Mouse (Mus musculus): ENCODE data around the gene Tnfaip1.
A peak's percentile ranks its signal among the peaks of the same experiment; 100 is the strongest.
"Not testable (repeated sequence)": the region's sequence is repeated elsewhere in the genome, so short reads cannot be mapped to it uniquely, and the experiment has no call there.

Tnfaip1 gene

GRCm38 (mm10) chr11:78536080-78536689 is at the start of gene Tnfaip1, which contains the start of gene Ift20:
Tnfaip1 (minus strand) TSS chr11:78536332.
Ift20 (plus strand) TSS chr11:78536361.
- Histone ChIP-seq H3K27me3 (ENCODE audit: control insufficient read depth, insufficient read depth, low read length, poor library complexity, severe bottlenecking) (no peaks in the 10 kb centered on the region), H3K36me3 (ENCODE audit: control insufficient read depth, insufficient read depth, low read length, poor library complexity, severe bottlenecking) (peaks cover 1% of the 10 kb centered on the region; the same call in 1 of the 2 replicates)
- peak; percentile 99 for DNase-seq (ENCODE audit: low read depth, low spot score)

GRCm38 (mm10) chr11:78582848-78583247 is 46.7 kb upstream of the Tnfaip1 start:
- H3K36me3 ChIP-seq (ENCODE audit: control insufficient read depth, insufficient read depth, low read length, poor library complexity, severe bottlenecking) = 0 out of 2 replicates have a peak, but pooled peaks cover 4% of the 10 kb centered on the region
- no peaks in the 10 kb centered on the region; the same call in 1 of the 2 replicates for H3K27me3 ChIP-seq (ENCODE audit: control insufficient read depth, insufficient read depth, low read length, poor library complexity, severe bottlenecking)
- no peak for DNase-seq (ENCODE audit: low read depth, low spot score)

- no peaks in the 10 kb centered on the region for H3K27me3 ChIP-seq (ENCODE audit: control insufficient read depth, insufficient read depth, low read length, poor library complexity, severe bottlenecking)
- DNase-seq (ENCODE audit: low read depth, low spot score) = no peak
- H3K36me3 ChIP-seq (ENCODE audit: control insufficient read depth, insufficient read depth, low read length, poor library complexity, severe bottlenecking) = peaks cover 8% of the 10 kb centered on the region; the same call in 1 of the 2 replicates
Measured at GRCm38 (mm10) chr11:78574975-78575374, 38.8 kb upstream of the Tnfaip1 start.

DNA sequence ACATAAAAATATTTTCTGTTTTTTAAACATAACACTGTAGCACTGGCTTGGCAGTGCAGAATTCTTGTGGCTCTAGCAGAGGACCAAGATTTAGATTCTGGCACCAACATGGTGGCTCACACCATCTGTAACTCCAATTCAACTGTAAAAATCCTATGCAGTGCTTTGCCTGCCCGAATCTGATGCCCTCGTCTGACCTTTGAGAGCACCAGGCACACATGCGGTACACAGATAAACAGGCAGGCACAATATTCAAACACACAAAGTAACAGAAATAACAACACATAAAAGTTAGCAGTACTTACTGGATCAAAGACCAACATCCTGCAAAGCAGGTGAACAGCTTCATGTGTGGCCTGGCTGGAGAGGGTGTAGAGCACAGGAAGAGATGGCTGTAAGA is 38.4 kb upstream of the Tnfaip1 start:
- Histone ChIP-seq H3K27me3 (ENCODE audit: control insufficient read depth, insufficient read depth, low read length, poor library complexity, severe bottlenecking) (no peaks in the 10 kb centered on the region), H3K36me3 (ENCODE audit: control insufficient read depth, insufficient read depth, low read length, poor library complexity, severe bottlenecking) (peaks cover 8% of the 10 kb centered on the region; the same call in 1 of the 2 replicates)
- DNase-seq (ENCODE audit: low read depth, low spot score) = no peak

GRCm38 (mm10) chr11:78574031-78574430 is 37.9 kb upstream of the Tnfaip1 start:
- not testable (repeated sequence) for H3K27me3 ChIP-seq (ENCODE audit: control insufficient read depth, insufficient read depth, low read length, poor library complexity, severe bottlenecking); H3K36me3 ChIP-seq (ENCODE audit: control insufficient read depth, insufficient read depth, low read length, poor library complexity, severe bottlenecking); DNase-seq (ENCODE audit: low read depth, low spot score)

GRCm38 (mm10) chr11:78571854-78572253 is 35.7 kb upstream of the Tnfaip1 start:
- no peak for DNase-seq (ENCODE audit: low read depth, low spot score)
- Histone ChIP-seq H3K36me3 (ENCODE audit: control insufficient read depth, insufficient read depth, low read length, poor library complexity, severe bottlenecking) (peaks cover 8% of the 10 kb centered on the region; the same call in 1 of the 2 replicates), H3K27me3 (ENCODE audit: control insufficient read depth, insufficient read depth, low read length, poor library complexity, severe bottlenecking) (no peaks in the 10 kb centered on the region)

DNA sequence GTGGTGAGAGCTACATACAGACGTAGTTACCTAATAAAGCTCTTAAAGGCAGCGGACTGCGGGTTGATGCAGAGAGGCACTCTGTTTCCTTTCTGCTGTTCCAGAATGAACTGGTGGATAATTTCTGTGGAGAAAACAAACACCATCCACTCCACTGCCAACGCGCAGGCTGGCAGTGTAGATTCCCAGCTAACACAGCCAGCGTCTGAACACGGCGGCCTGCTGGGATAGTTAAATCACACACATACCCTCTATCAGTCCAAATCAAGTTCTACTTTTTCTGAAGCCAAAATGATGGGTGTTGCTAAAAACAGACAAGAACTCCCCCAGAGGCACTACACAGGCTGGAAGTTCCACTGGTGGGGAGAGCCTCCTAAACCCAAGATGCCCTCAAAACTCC is 35.3 kb upstream of the Tnfaip1 start:
- H3K27me3 ChIP-seq (ENCODE audit: control insufficient read depth, insufficient read depth, low read length, poor library complexity, severe bottlenecking) = no peaks in the 10 kb centered on the region
- no peak for DNase-seq (ENCODE audit: low read depth, low spot score)
- H3K36me3 ChIP-seq (ENCODE audit: control insufficient read depth, insufficient read depth, low read length, poor library complexity, severe bottlenecking) = peaks cover 6% of the 10 kb centered on the region; the same call in 1 of the 2 replicates

DNA sequence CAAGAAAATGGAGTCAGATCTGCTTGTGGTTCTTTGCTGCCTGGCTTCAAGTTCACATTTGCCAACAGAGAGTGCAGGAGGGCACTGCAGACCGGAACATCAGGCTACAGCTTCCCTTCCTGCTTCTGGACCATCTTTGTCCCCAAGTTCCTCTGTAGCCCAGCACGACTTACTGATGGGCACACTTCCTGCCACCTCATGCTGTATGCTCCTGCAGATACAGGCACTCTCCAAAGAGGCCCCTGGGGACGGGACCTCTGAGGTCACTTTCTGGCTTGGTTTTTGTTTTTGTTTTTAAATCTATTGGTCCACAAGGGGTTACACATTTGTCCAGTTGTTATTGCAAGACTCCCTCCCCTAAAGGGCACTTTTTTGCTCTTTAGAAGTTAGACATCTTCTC is 33.7 kb upstream of the Tnfaip1 start:
- no peak for DNase-seq (ENCODE audit: low read depth, low spot score)
- no peaks in the 10 kb centered on the region for H3K27me3 ChIP-seq (ENCODE audit: control insufficient read depth, insufficient read depth, low read length, poor library complexity, severe bottlenecking)
- 0 out of 2 replicates have a peak, but pooled peaks cover 3% of the 10 kb centered on the region for H3K36me3 ChIP-seq (ENCODE audit: control insufficient read depth, insufficient read depth, low read length, poor library complexity, severe bottlenecking)

DNA sequence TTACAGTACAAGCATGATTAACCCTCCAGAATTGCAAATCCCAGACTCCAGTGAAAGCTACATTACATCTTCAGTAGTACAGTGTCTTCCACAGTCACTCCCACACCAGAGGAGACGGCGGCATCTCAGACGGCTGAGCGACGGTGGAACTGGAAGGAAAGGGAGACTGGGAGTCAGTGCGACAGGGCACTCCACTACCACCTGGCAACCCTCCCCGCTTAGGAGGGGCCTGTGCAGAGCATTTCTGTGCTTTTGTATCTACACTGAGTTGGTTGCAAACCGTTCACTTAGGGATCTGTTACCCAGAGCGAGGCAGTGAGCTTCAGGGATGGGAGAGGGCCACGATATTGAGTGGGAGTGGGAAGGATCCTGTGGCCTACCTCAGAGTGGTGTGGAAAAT is 32.7 kb upstream of the Tnfaip1 start:
- DNase-seq (ENCODE audit: low read depth, low spot score) = no peak
- Histone ChIP-seq H3K36me3 (ENCODE audit: control insufficient read depth, insufficient read depth, low read length, poor library complexity, severe bottlenecking) (0 out of 2 replicates have a peak, but pooled peaks cover 3% of the 10 kb centered on the region), H3K27me3 (ENCODE audit: control insufficient read depth, insufficient read depth, low read length, poor library complexity, severe bottlenecking) (no peaks in the 10 kb centered on the region)

GRCm38 (mm10) chr11:78567614-78568013 is 31.5 kb upstream of the Tnfaip1 start:
- H3K36me3 ChIP-seq (ENCODE audit: control insufficient read depth, insufficient read depth, low read length, poor library complexity, severe bottlenecking) = 0 out of 2 replicates have a peak, but pooled peaks cover 3% of the 10 kb centered on the region
- no peaks in the 10 kb centered on the region for H3K27me3 ChIP-seq (ENCODE audit: control insufficient read depth, insufficient read depth, low read length, poor library complexity, severe bottlenecking)
- no peak for DNase-seq (ENCODE audit: low read depth, low spot score)

DNA sequence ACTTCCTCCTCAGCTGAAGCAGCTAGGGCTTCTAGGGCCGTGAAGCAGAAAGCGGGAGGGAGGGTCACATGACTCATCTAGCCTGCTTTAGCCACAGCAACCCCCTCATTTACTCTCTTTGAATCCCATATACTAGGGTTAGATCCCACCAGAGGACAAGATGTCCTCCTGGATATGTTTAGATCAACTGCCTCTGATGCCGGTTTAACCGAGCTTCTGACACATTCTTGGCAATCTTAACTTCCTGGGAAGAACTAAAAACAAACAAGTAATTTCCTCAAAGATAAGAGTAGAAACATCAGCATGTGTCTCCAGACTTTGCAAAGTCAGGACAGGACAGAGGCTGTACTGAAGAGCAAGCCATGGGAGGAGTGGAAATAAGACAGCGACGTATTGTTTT is 30.6 kb upstream of the Tnfaip1 start:
- DNase-seq (ENCODE audit: low read depth, low spot score) = no peak

GRCm38 (mm10) chr11:78560447-78560846 is 24.3 kb upstream of the Tnfaip1 start:
- no peaks in the 10 kb centered on the region for H3K36me3 ChIP-seq (ENCODE audit: control insufficient read depth, insufficient read depth, low read length, poor library complexity, severe bottlenecking)
- H3K27me3 ChIP-seq (ENCODE audit: control insufficient read depth, insufficient read depth, low read length, poor library complexity, severe bottlenecking) = no peaks in the 10 kb centered on the region
- DNase-seq (ENCODE audit: low read depth, low spot score) = peak; percentile 72

More for the DNA sequence above, 30.6 kb upstream of the Tnfaip1 start:
- H3K27me3 ChIP-seq (ENCODE audit: control insufficient read depth, insufficient read depth, low read length, poor library complexity, severe bottlenecking) = no peaks in the 10 kb centered on the region
- H3K36me3 ChIP-seq (ENCODE audit: control insufficient read depth, insufficient read depth, low read length, poor library complexity, severe bottlenecking) = 0 out of 2 replicates have a peak, but pooled peaks cover 2% of the 10 kb centered on the region

- DNase-seq (ENCODE audit: low read depth, low spot score) = no peak
- Histone ChIP-seq H3K36me3 (ENCODE audit: control insufficient read depth, insufficient read depth, low read length, poor library complexity, severe bottlenecking) (no peaks in the 10 kb centered on the region), H3K27me3 (ENCODE audit: control insufficient read depth, insufficient read depth, low read length, poor library complexity, severe bottlenecking) (no peaks in the 10 kb centered on the region)
Measured at GRCm38 (mm10) chr11:78557241-78557640, 21.1 kb upstream of the Tnfaip1 start.

DNA sequence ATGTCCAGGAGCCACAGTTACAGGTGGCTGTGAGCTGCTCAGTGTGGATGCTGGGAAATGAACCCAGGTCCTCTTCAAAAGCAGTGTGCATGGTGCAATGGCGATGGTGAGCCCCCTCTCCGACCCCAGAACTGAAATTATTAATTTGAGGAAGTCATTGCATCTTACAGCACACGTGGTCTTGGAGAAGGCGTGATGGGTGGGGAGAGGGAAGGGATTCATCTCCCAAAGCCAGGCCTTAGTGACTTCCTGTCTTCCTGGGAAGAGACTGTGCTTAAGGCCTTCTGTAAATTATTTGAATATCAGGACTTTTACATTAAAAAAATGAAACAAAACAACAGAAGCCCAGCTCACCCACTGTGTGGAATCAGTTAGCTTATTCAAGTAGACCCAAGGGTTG is 19.9 kb upstream of the Tnfaip1 start:
- H3K36me3 ChIP-seq (ENCODE audit: control insufficient read depth, insufficient read depth, low read length, poor library complexity, severe bottlenecking) = no peaks in the 10 kb centered on the region

GRCm38 (mm10) chr11:78555623-78556022 is 19.5 kb upstream of the Tnfaip1 start:
- Histone ChIP-seq H3K36me3 (ENCODE audit: control insufficient read depth, insufficient read depth, low read length, poor library complexity, severe bottlenecking) (no peaks in the 10 kb centered on the region), H3K27me3 (ENCODE audit: control insufficient read depth, insufficient read depth, low read length, poor library complexity, severe bottlenecking) (no peaks in the 10 kb centered on the region)
- DNase-seq (ENCODE audit: low read depth, low spot score) = no peak

More for the DNA sequence above, 19.9 kb upstream of the Tnfaip1 start:
- no peak for DNase-seq (ENCODE audit: low read depth, low spot score)
- no peaks in the 10 kb centered on the region for H3K27me3 ChIP-seq (ENCODE audit: control insufficient read depth, insufficient read depth, low read length, poor library complexity, severe bottlenecking)

DNA sequence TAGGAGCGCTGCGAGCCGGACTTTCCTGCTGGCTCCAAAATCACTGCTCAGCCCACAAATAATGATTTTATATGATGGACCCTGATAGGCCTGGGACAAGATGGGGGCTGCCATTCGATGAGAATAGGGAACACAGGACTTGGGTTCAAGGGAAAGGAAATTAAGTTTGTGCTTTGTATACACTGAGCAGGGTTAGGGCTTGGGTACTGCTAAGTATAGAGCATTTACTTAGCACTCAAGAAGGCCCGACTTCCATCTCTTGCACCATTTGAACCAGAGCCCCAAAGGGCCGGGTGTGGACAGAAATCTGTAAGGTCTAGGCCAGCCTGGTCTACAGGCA is 14.9 kb upstream of the Tnfaip1 start:
- DNase-seq (ENCODE audit: low read depth, low spot score) = no peak
- Histone ChIP-seq H3K36me3 (ENCODE audit: control insufficient read depth, insufficient read depth, low read length, poor library complexity, severe bottlenecking) (no peaks in the 10 kb centered on the region), H3K27me3 (ENCODE audit: control insufficient read depth, insufficient read depth, low read length, poor library complexity, severe bottlenecking) (no peaks in the 10 kb centered on the region)
